Mouse (Mus musculus) stomach, postnatal 0 days (tissue): ENCODE measurements around the gene Ptcd2.

ENCODE experiments used
- CTCF ChIP-seq: IDR thresholded peaks from 2 replicates; pipeline ENCODE4 v1.5.1; 2016; ENCODE audit warnings: antibody characterized with exemption, low read depth, mild to moderate bottlenecking, moderate library complexity
- EP300 ChIP-seq: optimal IDR thresholded peaks from 2 replicates; pipeline ENCODE3; 2016; ENCODE audit warnings: antibody characterized with exemption

GRCm38 (mm10) chr13:99351596-99351995 lies 7.1 kb upstream of the Ptcd2 start:
- no peak for TF ChIP-seq CTCF
- TF ChIP-seq EP300 = no peak
